Mouse (Mus musculus) erythroblast, adult 5-6 weeks (primary cell): ENCODE data around the gene Oas1f. TPM values are rescaled to one million over a fixed set of nuclear protein-coding genes. Genes with fewer than 3 reads are reported as not detected.
A peak's percentile ranks its signal among the peaks of the same experiment; 100 is the strongest.

Source experiments
- ATAC-seq: replicated peaks from 2 replicates; pipeline ENCODE4 v1.8.0; 2016; ENCODE audit warnings: moderate number of reproducible peaks, mild to moderate bottlenecking, moderate TSS enrichment, inconsistent platforms; ENCODE audit not compliant: poor library complexity, low FRiP score, severe bottlenecking
- total RNA-seq, 2 experiments: library from RNA; stranded (forward) in 1 of 2; stranded (reverse) in 1 of 2; fragments of 150-400 nt in 1 of 2; fragments of 200-764, 138-1000 nt in 1 of 2; gene quantifications; 2 replicates each; pipeline versions ENCODE4 v1.2.3 to v1.2.4; 2015 to 2017; ENCODE audit warnings: low replicate concordance in 2 of 2

Gene Oas1f
- total RNA-seq, 2 experiments from 2014 or later = not detected

DNA sequence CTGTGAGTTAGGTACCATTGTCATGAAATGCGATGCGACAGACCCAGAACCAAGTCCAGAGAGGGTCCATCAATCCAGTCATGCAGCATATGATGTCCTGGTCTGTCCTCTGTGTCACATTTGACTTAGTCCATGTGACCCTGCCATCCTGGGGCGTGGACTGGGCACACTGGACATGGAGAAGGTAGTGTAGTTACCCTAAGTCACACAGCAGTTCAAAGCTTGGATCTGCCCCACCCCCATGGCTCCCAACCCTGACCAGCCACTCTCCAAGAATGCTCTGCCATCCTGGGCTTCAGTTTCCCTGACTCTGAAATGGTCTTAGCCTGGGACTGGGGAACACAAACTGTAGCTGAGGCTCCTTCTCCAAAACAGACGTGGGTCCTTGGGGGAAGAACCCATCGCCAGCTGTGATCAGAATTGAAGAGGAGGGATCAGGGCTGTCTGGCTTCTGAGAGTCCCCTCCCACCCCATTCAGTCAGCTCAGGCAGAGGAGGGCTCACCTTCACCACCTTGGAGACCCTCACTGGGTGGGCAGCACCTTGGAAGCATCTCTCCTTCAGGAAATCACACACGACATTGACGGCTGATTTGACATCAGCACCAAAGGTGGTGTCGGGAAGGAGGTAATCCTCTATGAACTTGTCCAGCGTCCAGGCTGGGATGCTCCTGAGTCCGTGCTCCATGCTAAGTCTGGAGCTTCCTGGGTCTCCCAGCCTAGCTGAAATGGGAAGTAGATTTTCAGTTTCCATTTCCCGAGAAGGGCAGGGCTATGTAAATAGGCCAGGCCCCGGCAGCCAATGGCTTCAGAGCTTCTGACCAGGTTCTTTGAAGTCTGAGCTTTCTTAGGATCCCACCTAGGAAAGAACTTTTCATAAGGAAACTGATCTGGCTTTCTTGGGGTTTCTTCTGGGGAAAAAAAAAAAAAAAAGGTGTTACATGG, 59.9 kb downstream of the Oas1f start, which contains the start of gene Oas1a:
TSS of gene Oas1a (minus strand) at position 731 of the 943 bp plus-strand sequence.
- ATAC-seq = 0 out of 2 replicates have a peak, but pooled peaks have one; percentile 30

Other genes with a start within 250 kb of the Oas1f start
- 2.7 and 3.8 TPM in 2 replicates for gene Rita1, start 234.8 kb upstream of the Oas1f start, total RNA-seq (2015; ENCODE audit: low replicate concordance)
- 0.84 TPM in 1 of 2 replicates, not detected in the other for gene Rita1, start 234.8 kb upstream of the Oas1f start, total RNA-seq (2017; ENCODE audit: low replicate concordance)
- gene Ddx54, start 234.6 kb upstream of the Oas1f start, total RNA-seq (2015; ENCODE audit: low replicate concordance) = 1.7 and 1.9 TPM in 2 replicates
- gene Ddx54, start 234.6 kb upstream of the Oas1f start, total RNA-seq (2017; ENCODE audit: low replicate concordance) = 5.2 and 6.0 TPM in 2 replicates
- not detected in 2 replicates for gene Cfap73, start 213.1 kb upstream of the Oas1f start, total RNA-seq (2015; ENCODE audit: low replicate concordance)
- gene Cfap73, start 213.1 kb upstream of the Oas1f start, total RNA-seq (2017; ENCODE audit: low replicate concordance) = not detected in 2 replicates
- gene Rasal1, start 198.6 kb upstream of the Oas1f start, total RNA-seq (2015; ENCODE audit: low replicate concordance) = not detected in 2 replicates
- gene Rasal1, start 198.6 kb upstream of the Oas1f start, total RNA-seq (2017; ENCODE audit: low replicate concordance) = not detected in 2 replicates
- gene Dtx1, start 135.4 kb upstream of the Oas1f start, total RNA-seq (2015; ENCODE audit: low replicate concordance) = not detected in 2 replicates
- not detected in 2 replicates for gene Dtx1, start 135.4 kb upstream of the Oas1f start, total RNA-seq (2017; ENCODE audit: low replicate concordance)
- 10.2 and 17.9 TPM in 2 replicates for gene Oas2, start 97.5 kb upstream of the Oas1f start, total RNA-seq (2015; ENCODE audit: low replicate concordance)
- gene Oas2, start 97.5 kb upstream of the Oas1f start, total RNA-seq (2017; ENCODE audit: low replicate concordance) = 3.8 and 7.0 TPM in 2 replicates
- gene Oas3, start 69.7 kb upstream of the Oas1f start, total RNA-seq (2015; ENCODE audit: low replicate concordance) = 67.2 and 98.2 TPM in 2 replicates
- gene Oas3, start 69.7 kb upstream of the Oas1f start, total RNA-seq (2017; ENCODE audit: low replicate concordance) = 75.8 and 76.4 TPM in 2 replicates
- gene Oas1e, start 51.8 kb upstream of the Oas1f start, total RNA-seq (2015; ENCODE audit: low replicate concordance) = 4.2 TPM in 1 of 2 replicates, not detected in the other
- 1.4 and 3.9 TPM in 2 replicates for gene Oas1e, start 51.8 kb upstream of the Oas1f start, total RNA-seq (2017; ENCODE audit: low replicate concordance)
- gene Oas1c, start 34.9 kb upstream of the Oas1f start, total RNA-seq (2015; ENCODE audit: low replicate concordance) = 1.7 and 9.8 TPM in 2 replicates
- 2.3 and 3.3 TPM in 2 replicates for gene Oas1c, start 34.9 kb upstream of the Oas1f start, total RNA-seq (2017; ENCODE audit: low replicate concordance)
- not detected in 2 replicates for gene Oas1h, start 14.1 kb downstream of the Oas1f start, total RNA-seq (2015; ENCODE audit: low replicate concordance)
- gene Oas1h, start 14.1 kb downstream of the Oas1f start, total RNA-seq (2017; ENCODE audit: low replicate concordance) = not detected in 2 replicates
- 1.0 TPM in 1 of 2 replicates, not detected in the other for gene Oas1g, start 40.2 kb downstream of the Oas1f start, total RNA-seq (2015; ENCODE audit: low replicate concordance)
- gene Oas1g, start 40.2 kb downstream of the Oas1f start, total RNA-seq (2017; ENCODE audit: low replicate concordance) = 0.94 TPM in 1 of 2 replicates, not detected in the other
- 5.6 and 6.0 TPM in 2 replicates for gene Oas1a, start 60.2 kb downstream of the Oas1f start, total RNA-seq (2015; ENCODE audit: low replicate concordance)
- gene Oas1a, start 60.2 kb downstream of the Oas1f start, total RNA-seq (2017; ENCODE audit: low replicate concordance) = 6.8 and 8.8 TPM in 2 replicates
- not detected in 2 replicates for gene Oas1d, start 67.2 kb downstream of the Oas1f start, total RNA-seq (2015; ENCODE audit: low replicate concordance)
- not detected in 2 replicates for gene Oas1d, start 67.2 kb downstream of the Oas1f start, total RNA-seq (2017; ENCODE audit: low replicate concordance)
- gene Rph3a, start 162.7 kb downstream of the Oas1f start, total RNA-seq (2015; ENCODE audit: low replicate concordance) = not detected in 2 replicates
- gene Rph3a, start 162.7 kb downstream of the Oas1f start, total RNA-seq (2017; ENCODE audit: low replicate concordance) = not detected in 2 replicates